Comparison of ENCODE assay signal across 27 mouse cellular contexts in genomic region chr9:41277726-41278125, GRCm38 (mm10).
"Had no signal": no experiment of that assay in that cellular context is flagged by ENCODE, and none has a peak within 500 bp of the region (broad histone marks: within the 10 kb centered on the region; RNA-seq: fewer than 3 reads in every experiment).

No protein-coding gene starts in this region.

- H3K9me3 ChIP-seq: hindbrain, embryonic 12.5 days; intestine, embryonic 15.5 days; limb, embryonic 10.5 days; liver, embryonic 13.5 days had no signal

- H3K4me3 ChIP-seq: heart, adult 2 months; heart, embryonic 13.5 days; heart, embryonic 15.5 days; hindbrain, embryonic 10.5 days; hindbrain, embryonic 12.5 days; intestine, embryonic 15.5 days; layer of hippocampus, adult 2 months; left cerebral cortex, adult 2 months; limb, embryonic 10.5 days; limb, embryonic 12.5 days; liver, embryonic 13.5 days had no signal

- H3K36me3 ChIP-seq: heart, embryonic 13.5 days; heart, embryonic 15.5 days; hindbrain, embryonic 10.5 days; hindbrain, embryonic 12.5 days; intestine, embryonic 15.5 days; limb, embryonic 10.5 days; limb, embryonic 12.5 days; liver, embryonic 13.5 days had no signal

- H3K4me2 ChIP-seq: heart, embryonic 11.5 days; heart, embryonic 13.5 days; heart, embryonic 15.5 days; hindbrain, embryonic 12.5 days; hindbrain, embryonic 14.5 days; intestine, embryonic 15.5 days; limb, embryonic 12.5 days; liver, embryonic 11.5 days; liver, embryonic 13.5 days had no signal

- H3K27me3 ChIP-seq: heart, embryonic 13.5 days; heart, embryonic 15.5 days; hindbrain, embryonic 12.5 days; intestine, embryonic 15.5 days; limb, embryonic 12.5 days had no signal

- ATAC-seq: hindbrain, embryonic 16.5 days; inflammation-experienced regulatory T-cells, adult 6 months; intestine, embryonic 15.5 days; intestine, postnatal 0 days had no signal

- H3K27ac ChIP-seq: heart, adult 2 months; heart, embryonic 13.5 days; heart, embryonic 15.5 days; hindbrain, embryonic 10.5 days; hindbrain, embryonic 12.5 days; hindbrain, embryonic 14.5 days; intestine, embryonic 15.5 days; layer of hippocampus, adult 2 months; left cerebral cortex, adult 2 months; limb, embryonic 10.5 days; limb, embryonic 12.5 days; liver, embryonic 13.5 days had no signal

- H3K4me1 ChIP-seq: liver, embryonic 13.5 days had no signal

- H3K9ac ChIP-seq: heart, embryonic 13.5 days; heart, embryonic 15.5 days; hindbrain, embryonic 12.5 days; hindbrain, embryonic 14.5 days; intestine, embryonic 15.5 days; limb, embryonic 12.5 days; liver, embryonic 13.5 days had no signal

- DNase-seq: gastrocnemius, postnatal 14 days; gastrocnemius, postnatal 36 days; heart, adult 11 months; heart, adult 2 months; heart, postnatal 4 days; kidney, adult 18-20 months; kidney, adult 8-10 months; kidney, postnatal 10 days; kidney, postnatal 25 days; kidney, postnatal 4 days; liver; liver, embryonic 13.5 days had no signal
